Mouse (Mus musculus): Measurements from ENCODE around the gene Mark1. TPM values are rescaled to one million over a fixed set of nuclear protein-coding genes. Genes with fewer than 3 reads are reported as not detected.
A peak's percentile ranks its signal among the peaks of the same experiment; 100 is the strongest.

Mark1 gene
- polyA plus RNA-seq, 1 experiment from 2014 or later, result 1.5 TPM

- Histone ChIP-seq H3K27me3 (replicated peaks; ENCODE audit: insufficient read depth, low read length) (no peaks in the 10 kb centered on the region), H3K9ac (replicated peaks; ENCODE audit: low read depth) (no peak overlapping the region), H3K27ac (ENCODE audit: low read length) (no peak overlapping the region), H3K9me3 (ENCODE audit: low read length) (no peaks in the 10 kb centered on the region), H3K4me3 (ENCODE audit: low read depth, low read length) (no peak overlapping the region), H3K4me2 (replicated peaks; ENCODE audit: low read depth, low read length) (no peak overlapping the region), H3K4me1 (ENCODE audit: insufficient read depth, low read depth, low read length) (no peaks in the 10 kb centered on the region), H3K36me3 (ENCODE audit: insufficient read depth, low read length) (no peaks in the 10 kb centered on the region)
- no peak for DNase-seq (ENCODE audit: low spot score)
- TF ChIP-seq CTCF (IDR thresholded peaks at IDR 0.05) (no peak), EP300 (IDR thresholded peaks at IDR 0.05) (no peak)
- ATAC-seq, result no peak
- 90% methylated on average over 12 of the region's 12 CpGs for WGBS
Measured at GRCm38 (mm10) chr1:184905904-184906745, 93.2 kb downstream of the Mark1 start.

GRCm38 (mm10) chr1:184905371-184905770 lies 94.0 kb downstream of the Mark1 start:
- Histone ChIP-seq H3K4me1 (ENCODE audit: insufficient read depth, low read depth, low read length) (no peaks in the 10 kb centered on the region), H3K4me2 (replicated peaks; ENCODE audit: low read depth, low read length) (no peak overlapping the region), H3K9me3 (ENCODE audit: low read length) (no peaks in the 10 kb centered on the region), H3K27me3 (replicated peaks; ENCODE audit: insufficient read depth, low read length) (no peaks in the 10 kb centered on the region), H3K4me3 (ENCODE audit: low read depth, low read length) (no peak overlapping the region), H3K36me3 (ENCODE audit: insufficient read depth, low read length) (no peaks in the 10 kb centered on the region), H3K9ac (replicated peaks; ENCODE audit: low read depth) (no peak overlapping the region), H3K27ac (ENCODE audit: low read length) (no peak overlapping the region)
- ATAC-seq (no peak), DNase-seq (ENCODE audit: low spot score) (no peak)
- WGBS, result 73% methylated on average over 19 of the region's 19 CpGs
- no peak for TF ChIP-seq CTCF (IDR thresholded peaks at IDR 0.05)
- TF ChIP-seq EP300 (IDR thresholded peaks at IDR 0.05), result no peak

GRCm38 (mm10) chr1:184903697-184904096 lies 95.7 kb downstream of the Mark1 start:
- DNase-seq (ENCODE audit: low spot score) (no peak), ATAC-seq (no peak)
- H3K4me2 ChIP-seq (replicated peaks; ENCODE audit: low read depth, low read length), result no peak overlapping the region
- H3K9ac ChIP-seq (replicated peaks; ENCODE audit: low read depth), result no peak overlapping the region
- H3K4me3 ChIP-seq (ENCODE audit: low read depth, low read length), result no peak overlapping the region
- no peak overlapping the region for H3K27ac ChIP-seq (ENCODE audit: low read length)
- H3K4me1 ChIP-seq (ENCODE audit: insufficient read depth, low read depth, low read length), result no peaks in the 10 kb centered on the region
- 72% methylated on average over 7 of the region's 7 CpGs for WGBS
- TF ChIP-seq CTCF (IDR thresholded peaks at IDR 0.05) (no peak), EP300 (IDR thresholded peaks at IDR 0.05) (no peak)
- no peaks in the 10 kb centered on the region for H3K9me3 ChIP-seq (ENCODE audit: low read length)
- no peaks in the 10 kb centered on the region for H3K27me3 ChIP-seq (replicated peaks; ENCODE audit: insufficient read depth, low read length)
- H3K36me3 ChIP-seq (ENCODE audit: insufficient read depth, low read length), result no peaks in the 10 kb centered on the region

- no peaks in the 10 kb centered on the region for H3K4me1 ChIP-seq (ENCODE audit: insufficient read depth, low read depth, low read length)
- H3K36me3 ChIP-seq (ENCODE audit: insufficient read depth, low read length), result no peaks in the 10 kb centered on the region
- no peak for ATAC-seq
- no peak overlapping the region for H3K9ac ChIP-seq (replicated peaks; ENCODE audit: low read depth)
- H3K27me3 ChIP-seq (replicated peaks; ENCODE audit: insufficient read depth, low read length), result no peaks in the 10 kb centered on the region
- no peak overlapping the region for H3K4me3 ChIP-seq (ENCODE audit: low read depth, low read length)
- 75% methylated on average over 7 of the region's 7 CpGs for WGBS
- H3K4me2 ChIP-seq (replicated peaks; ENCODE audit: low read depth, low read length), result no peak overlapping the region
- H3K27ac ChIP-seq (ENCODE audit: low read length), result no peak overlapping the region
- no peaks in the 10 kb centered on the region for H3K9me3 ChIP-seq (ENCODE audit: low read length)
- TF ChIP-seq CTCF (IDR thresholded peaks at IDR 0.05) (no peak), EP300 (IDR thresholded peaks at IDR 0.05) (no peak)
- no peak for DNase-seq (ENCODE audit: low spot score)
Measured at GRCm38 (mm10) chr1:184902886-184903285, 96.5 kb downstream of the Mark1 start.

- Histone ChIP-seq H3K4me3 (ENCODE audit: low read depth, low read length) (no peak overlapping the region), H3K9me3 (ENCODE audit: low read length) (no peaks in the 10 kb centered on the region), H3K4me2 (replicated peaks; ENCODE audit: low read depth, low read length) (no peak overlapping the region), H3K36me3 (ENCODE audit: insufficient read depth, low read length) (no peaks in the 10 kb centered on the region), H3K27me3 (replicated peaks; ENCODE audit: insufficient read depth, low read length) (no peaks in the 10 kb centered on the region), H3K4me1 (ENCODE audit: insufficient read depth, low read depth, low read length) (no peaks in the 10 kb centered on the region), H3K27ac (ENCODE audit: low read length) (no peak overlapping the region), H3K9ac (replicated peaks; ENCODE audit: low read depth) (no peak overlapping the region)
- WGBS, result 71% methylated on average over 16 of the region's 16 CpGs
- DNase-seq (ENCODE audit: low spot score) (no peak), ATAC-seq (no peak)
- TF ChIP-seq CTCF (IDR thresholded peaks at IDR 0.05), result no peak
- TF ChIP-seq EP300 (IDR thresholded peaks at IDR 0.05), result no peak
Measured at GRCm38 (mm10) chr1:184897350-184897749, 102.0 kb downstream of the Mark1 start.

GRCm38 (mm10) chr1:184891998-184892397 lies 107.4 kb downstream of the Mark1 start:
- no peak overlapping the region for H3K4me2 ChIP-seq (replicated peaks; ENCODE audit: low read depth, low read length)
- H3K27ac ChIP-seq (ENCODE audit: low read length), result no peak overlapping the region
- H3K9me3 ChIP-seq (ENCODE audit: low read length), result no peaks in the 10 kb centered on the region
- peak; percentile 57 for TF ChIP-seq CTCF (IDR thresholded peaks at IDR 0.05)
- TF ChIP-seq EP300 (IDR thresholded peaks at IDR 0.05), result no peak
- H3K9ac ChIP-seq (replicated peaks; ENCODE audit: low read depth), result no peak overlapping the region
- ATAC-seq (no peak), DNase-seq (ENCODE audit: low spot score) (no peak)
- H3K4me3 ChIP-seq (ENCODE audit: low read depth, low read length), result no peak overlapping the region
- H3K4me1 ChIP-seq (ENCODE audit: insufficient read depth, low read depth, low read length), result no peaks in the 10 kb centered on the region
- H3K27me3 ChIP-seq (replicated peaks; ENCODE audit: insufficient read depth, low read length), result no peaks in the 10 kb centered on the region
- H3K36me3 ChIP-seq (ENCODE audit: insufficient read depth, low read length), result no peaks in the 10 kb centered on the region
- WGBS, result 47% methylated on average over 3 of the region's 3 CpGs
